15 mouse cellular contexts compared by ENCODE assay signal in the genomic region with DNA sequence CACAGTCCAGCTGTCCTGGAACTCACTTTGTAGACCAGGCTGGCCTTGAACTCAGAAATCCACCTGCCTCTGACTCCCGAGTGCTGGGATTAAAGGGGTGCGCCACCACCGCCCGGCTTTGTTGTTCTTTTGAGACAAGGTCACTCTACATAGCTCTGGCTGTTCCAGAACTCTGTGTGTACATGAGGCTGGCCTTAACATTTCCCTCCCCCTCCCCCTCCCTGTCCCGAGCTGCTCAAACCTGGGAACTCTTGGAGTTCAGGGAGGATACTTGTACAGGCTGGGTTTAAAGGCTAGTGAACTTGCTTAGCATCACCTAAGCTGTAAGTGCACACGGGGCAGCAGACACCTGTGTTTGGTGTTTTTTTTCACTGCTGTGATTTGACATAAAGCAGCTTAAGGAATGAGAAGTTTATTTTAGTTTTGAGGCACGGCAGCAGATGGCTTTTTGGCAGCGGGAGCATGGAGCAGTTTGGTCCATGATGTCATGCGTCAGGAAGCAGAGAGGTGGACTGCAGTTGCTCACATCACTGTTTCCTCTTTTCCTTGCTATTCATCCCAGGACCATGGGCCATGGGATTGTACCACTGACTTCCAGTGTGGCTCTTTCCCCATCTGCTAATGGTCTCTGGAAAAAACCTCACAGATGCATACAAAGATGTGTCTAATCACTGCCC. TPM values are rescaled to one million over a fixed set of nuclear protein-coding genes. Genes with fewer than 3 reads are reported as not detected.
DNase-seq lines count a peak whose midpoint lies in the region; ATAC-seq and TF ChIP-seq lines count a peak whose summit lies in the region.
"Had no signal": no experiment of that assay in that cellular context is flagged by ENCODE, and none has a peak within 500 bp of the region (broad histone marks: within the 10 kb centered on the region; RNA-seq: fewer than 3 reads in every experiment).

No protein-coding gene starts in this region.

- H3K4me3 ChIP-seq in heart, adult 2 months = no peak overlapping the region
- no peak overlapping the region for H3K4me3 ChIP-seq in limb, embryonic 13.5 days
- H3K4me3 ChIP-seq in forebrain, embryonic 12.5 days (replicated peaks) = no peak overlapping the region
- H3K4me3 ChIP-seq in midbrain, embryonic 11.5 days (ENCODE audit: low read depth, low read length) = no peak overlapping the region
- H3K4me3 ChIP-seq: hindbrain, embryonic 15.5 days; kidney, embryonic 15.5 days; neural tube, embryonic 12.5 days had no signal

- 17% methylated on average over 9 of the region's 9 CpGs for WGBS in heart, adult 2 months
- WGBS in limb, embryonic 13.5 days = 58% methylated on average over 9 of the region's 9 CpGs
- 80% methylated on average over 9 of the region's 9 CpGs for WGBS in forebrain, embryonic 12.5 days
- 79% methylated on average over 9 of the region's 9 CpGs for WGBS in midbrain, embryonic 11.5 days

- no peak for TF ChIP-seq CTCF in heart, adult 2 months (IDR thresholded peaks at IDR 0.05)
- no peak for TF ChIP-seq CTCF in brain, embryonic 14.5 days (IDR thresholded peaks at IDR 0.05; ENCODE audit: borderline replicate concordance, extremely low read depth, insufficient read depth, insufficient read length)

- no peak overlapping the region for H3K4me2 ChIP-seq in limb, embryonic 13.5 days (replicated peaks)
- no peak overlapping the region for H3K4me2 ChIP-seq in forebrain, embryonic 12.5 days
- H3K4me2 ChIP-seq in midbrain, embryonic 11.5 days = no peak overlapping the region
- H3K4me2 ChIP-seq: hindbrain, embryonic 15.5 days; kidney, embryonic 15.5 days; neural tube, embryonic 12.5 days had no signal

- ATAC-seq in limb, embryonic 13.5 days (ENCODE audit: low FRiP score, low read depth) = peak; percentile 44; the same call in 1 of the 2 replicates
- no peak for ATAC-seq in forebrain, embryonic 12.5 days (ENCODE audit: low FRiP score)
- no peak for ATAC-seq in midbrain, embryonic 11.5 days (ENCODE audit: low FRiP score)
- ATAC-seq: forebrain, embryonic 16.5 days; midbrain, embryonic 16.5 days had no signal

- H3K9me3 ChIP-seq in limb, embryonic 13.5 days = no peaks in the 10 kb centered on the region
- no peaks in the 10 kb centered on the region for H3K9me3 ChIP-seq in forebrain, embryonic 12.5 days
- H3K9me3 ChIP-seq in midbrain, embryonic 11.5 days (ENCODE audit: control insufficient read depth, low read length) = no peaks in the 10 kb centered on the region
- H3K9me3 ChIP-seq: hindbrain, embryonic 15.5 days; kidney, embryonic 15.5 days; neural tube, embryonic 12.5 days had no signal

- intact Hi-C loops in heart, adult 2 months (cut with DNase I) = no loop called here

- H3K36me3 ChIP-seq in heart, adult 2 months (ENCODE audit: control insufficient read depth, insufficient read depth, low read length) = no peaks in the 10 kb centered on the region
- no peaks in the 10 kb centered on the region for H3K36me3 ChIP-seq in limb, embryonic 13.5 days
- H3K36me3 ChIP-seq in forebrain, embryonic 12.5 days (replicated peaks) = no peaks in the 10 kb centered on the region
- H3K36me3 ChIP-seq in midbrain, embryonic 11.5 days (ENCODE audit: control insufficient read depth, insufficient read depth, low read length) = no peaks in the 10 kb centered on the region
- H3K36me3 ChIP-seq: hindbrain, embryonic 15.5 days; kidney, embryonic 15.5 days; neural tube, embryonic 12.5 days had no signal

- no peaks in the 10 kb centered on the region for H3K27me3 ChIP-seq in heart, adult 2 months (ENCODE audit: control insufficient read depth, insufficient read depth, low read length)
- no peaks in the 10 kb centered on the region for H3K27me3 ChIP-seq in limb, embryonic 13.5 days
- H3K27me3 ChIP-seq in forebrain, embryonic 12.5 days = no peaks in the 10 kb centered on the region
- H3K27me3 ChIP-seq in midbrain, embryonic 11.5 days (ENCODE audit: control insufficient read depth, insufficient read depth, low read length) = no peaks in the 10 kb centered on the region
- H3K27me3 ChIP-seq: hindbrain, embryonic 15.5 days; kidney, embryonic 15.5 days; neural tube, embryonic 12.5 days had no signal

- peak overlapping the region; percentile 38 for H3K27ac ChIP-seq in heart, adult 2 months
- H3K27ac ChIP-seq in limb, embryonic 13.5 days = peak overlapping the region; percentile 1; the same call in 1 of the 2 replicates
- H3K27ac ChIP-seq in forebrain, embryonic 12.5 days = no peak overlapping the region
- H3K27ac ChIP-seq in midbrain, embryonic 11.5 days (ENCODE audit: low read depth, low read length) = no peak overlapping the region
- H3K27ac ChIP-seq: hindbrain, embryonic 15.5 days; kidney, embryonic 15.5 days; neural tube, embryonic 12.5 days had no signal

- H3K4me1 ChIP-seq in heart, adult 2 months (ENCODE audit: control insufficient read depth, insufficient read depth, low read length) = peaks cover 2% of the 10 kb centered on the region
- H3K4me1 ChIP-seq in limb, embryonic 13.5 days = no peaks in the 10 kb centered on the region
- H3K4me1 ChIP-seq in forebrain, embryonic 12.5 days = no peaks in the 10 kb centered on the region
- H3K4me1 ChIP-seq in midbrain, embryonic 11.5 days (ENCODE audit: control insufficient read depth, insufficient read depth, low read length) = no peaks in the 10 kb centered on the region
- H3K4me1 ChIP-seq: hindbrain, embryonic 15.5 days; kidney, embryonic 15.5 days; neural tube, embryonic 12.5 days had no signal

- peak in 1 of 2 experiments; percentile 22 for DNase-seq in heart, adult 2 months
- DNase-seq in heart, adult 18-20 months = no peak
- DNase-seq in 3T3-L1 (ENCODE audit: low read depth, low spot score) = peak; percentile 19
- DNase-seq in brain, embryonic 14.5 days (ENCODE audit: low read depth) = peak; percentile 19
- no peak for DNase-seq in midbrain, embryonic 11.5 days (ENCODE audit: low spot score, missing footprints)
- no peak for DNase-seq in thymus, postnatal 10 days (ENCODE audit: low spot score in 2 of 2)
- DNase-seq: cerebellum, adult 18-20 months; gastrocnemius, postnatal 25 days had no signal

- H3K79me2 ChIP-seq in heart, adult 2 months (replicated peaks; ENCODE audit: control insufficient read depth, insufficient read depth, low read length) = no peaks in the 10 kb centered on the region; the same call in 1 of the 2 replicates

- no peak for TF ChIP-seq POLR2A in heart, adult 2 months (IDR thresholded peaks at IDR 0.05; ENCODE audit: insufficient read depth, low read depth, low read length)
- TF ChIP-seq POLR2A in brain, embryonic 14.5 days (IDR thresholded peaks at IDR 0.05; ENCODE audit: borderline replicate concordance, extremely low read depth, insufficient read depth, insufficient read length, poor library complexity, severe bottlenecking) = no peak

- no peak for TF ChIP-seq EP300 in heart, adult 2 months (IDR thresholded peaks at IDR 0.05; ENCODE audit: insufficient read depth, low read depth, low read length)

- no peak overlapping the region; the same call in 1 of the 2 replicates for H3K9ac ChIP-seq in heart, adult 2 months (ENCODE audit: low read depth, low read length)
- H3K9ac ChIP-seq in limb, embryonic 13.5 days = no peak overlapping the region
- H3K9ac ChIP-seq in forebrain, embryonic 12.5 days = no peak overlapping the region
- no peak overlapping the region for H3K9ac ChIP-seq in midbrain, embryonic 11.5 days (ENCODE audit: low read length)
- H3K9ac ChIP-seq: hindbrain, embryonic 15.5 days; kidney, embryonic 15.5 days; neural tube, embryonic 12.5 days had no signal

RNA-seq across cellular contexts. Expression of gene Gpat3, which starts 9.5 kb away (rescaled TPM):
- 10 to 100 TPM; 22.1 to 24.2 TPM for total RNA-seq in heart, adult 2 months (2021)
- 7.1 and 11.8 TPM in 2 replicates for polyA plus RNA-seq in heart, adult 2 months (2012; rRNA removed)
- total RNA-seq in heart, adult 18-20 months (2021) = 10 to 100 TPM; 19.8 to 26.1 TPM
- 0.14 and 0.40 TPM in 2 replicates for polyA plus RNA-seq in brain, embryonic 14.5 days (2012; rRNA removed)
- polyA plus RNA-seq in limb, embryonic 13.5 days (2015; fragmentation: Nextera tagmentation; extraction: Ambion mirVana) = 2.4 and 3.2 TPM in 2 replicates
- 0.20 and 0.74 TPM in 2 replicates for polyA plus RNA-seq in forebrain, embryonic 12.5 days (2016; fragmentation: Nextera tagmentation; extraction: Ambion mirVana)
- 0.07 and 0.37 TPM in 2 replicates for polyA plus RNA-seq in midbrain, embryonic 11.5 days (2014; fragmentation: Nextera tagmentation; extraction: Ambion mirVana)

RNA-seq across cellular contexts. Expression of gene Abraxas1, which starts 15.2 kb away (rescaled TPM):
- total RNA-seq in heart, adult 2 months (2021) = 1 to 10 TPM; 8.3 to 9.0 TPM
- polyA plus RNA-seq in heart, adult 2 months (2012; rRNA removed) = 6.9 and 12.5 TPM in 2 replicates
- total RNA-seq in heart, adult 18-20 months (2021) = 10 to 100 TPM in 1 of 2 experiments, 1 to 10 TPM in 1; 8.8 to 11.0 TPM
- 11.4 and 15.3 TPM in 2 replicates for polyA plus RNA-seq in brain, embryonic 14.5 days (2012; rRNA removed)
- 35.1 and 36.9 TPM in 2 replicates for polyA plus RNA-seq in limb, embryonic 13.5 days (2015; fragmentation: Nextera tagmentation; extraction: Ambion mirVana)
- polyA plus RNA-seq in forebrain, embryonic 12.5 days (2016; fragmentation: Nextera tagmentation; extraction: Ambion mirVana) = 24.1 and 28.5 TPM in 2 replicates
- 23.3 and 28.9 TPM in 2 replicates for polyA plus RNA-seq in midbrain, embryonic 11.5 days (2014; fragmentation: Nextera tagmentation; extraction: Ambion mirVana)

RNA-seq across cellular contexts. Expression of gene Mrps18c, which starts 37.6 kb away (rescaled TPM):
- total RNA-seq in heart, adult 2 months (2021) = 10 to 100 TPM; 77.2 to 78.2 TPM
- 33.9 and 34.6 TPM in 2 replicates for polyA plus RNA-seq in heart, adult 2 months (2012; rRNA removed)
- total RNA-seq in heart, adult 18-20 months (2021) = 10 to 100 TPM; 85.1 to 86.7 TPM
- 49.6 and 55.6 TPM in 2 replicates for polyA plus RNA-seq in brain, embryonic 14.5 days (2012; rRNA removed)
- polyA plus RNA-seq in limb, embryonic 13.5 days (2015; fragmentation: Nextera tagmentation; extraction: Ambion mirVana) = 178 and 179 TPM in 2 replicates
- polyA plus RNA-seq in forebrain, embryonic 12.5 days (2016; fragmentation: Nextera tagmentation; extraction: Ambion mirVana) = 174 and 181 TPM in 2 replicates
- polyA plus RNA-seq in midbrain, embryonic 11.5 days (2014; fragmentation: Nextera tagmentation; extraction: Ambion mirVana) = 167 and 178 TPM in 2 replicates

RNA-seq across cellular contexts. Expression of gene Helq, which starts 37.6 kb away (rescaled TPM):
- total RNA-seq in heart, adult 2 months (2021) = 1 to 10 TPM; 2.1 to 2.9 TPM
- polyA plus RNA-seq in heart, adult 2 months (2012; rRNA removed) = 3.0 and 3.8 TPM in 2 replicates
- 1 to 10 TPM; 2.4 to 4.9 TPM for total RNA-seq in heart, adult 18-20 months (2021)
- 31.6 and 32.3 TPM in 2 replicates for polyA plus RNA-seq in brain, embryonic 14.5 days (2012; rRNA removed)
- polyA plus RNA-seq in limb, embryonic 13.5 days (2015; fragmentation: Nextera tagmentation; extraction: Ambion mirVana) = 19.6 and 21.2 TPM in 2 replicates
- polyA plus RNA-seq in forebrain, embryonic 12.5 days (2016; fragmentation: Nextera tagmentation; extraction: Ambion mirVana) = 29.5 and 31.7 TPM in 2 replicates
- 17.6 and 22.4 TPM in 2 replicates for polyA plus RNA-seq in midbrain, embryonic 11.5 days (2014; fragmentation: Nextera tagmentation; extraction: Ambion mirVana)

Comparison
In these comparisons a context has a peak if more than half of its experiments do, and no peak if none do; other contexts are left out.
1. DNase-seq: peak in 3T3-L1 (single experiment) and brain, embryonic 14.5 days (single experiment); none in heart, adult 18-20 months (0 of 2), midbrain, embryonic 11.5 days (single experiment) and thymus, postnatal 10 days (0 of 2).
2. H3K27ac ChIP-seq: peak in heart, adult 2 months (single experiment) and limb, embryonic 13.5 days (single experiment); none in forebrain, embryonic 12.5 days (single experiment) and midbrain, embryonic 11.5 days (single experiment).